Mouse (Mus musculus) testis, adult 2 months (tissue): Measurements from ENCODE around the gene Fam13a. TPM values are rescaled to one million over a fixed set of nuclear protein-coding genes. Genes with fewer than 3 reads are reported as not detected.

Experiments used
- H3K27ac ChIP-seq: fragments of 200-500 bp; 2 replicates; pipeline ENCODE4 v1.5.1; 2012; ENCODE audit warnings: low read depth, low read length; ENCODE audit not compliant: control insufficient read depth, insufficient read depth
- H3K27me3 ChIP-seq: fragments of 200-500 bp; 2 replicates; pipeline ENCODE4 v1.6.1; 2012; ENCODE audit warnings: mild to moderate bottlenecking, low read length, moderate library complexity; ENCODE audit not compliant: control insufficient read depth, insufficient read depth
- H3K36me3 ChIP-seq: fragments of 200-500 bp; 2 replicates; pipeline ENCODE4 v1.6.1; 2012; ENCODE audit warnings: mild to moderate bottlenecking, low read length; ENCODE audit not compliant: control insufficient read depth, insufficient read depth
- H3K4me1 ChIP-seq: fragments of 200-500 bp; 2 replicates; pipeline ENCODE4 v1.6.1; 2012; ENCODE audit warnings: low read length; ENCODE audit not compliant: control insufficient read depth, insufficient read depth
- H3K4me3 ChIP-seq: fragments of 200-500 bp; 2 replicates; pipeline ENCODE4 v1.5.1; 2012; ENCODE audit warnings: low read depth, mild to moderate bottlenecking, low read length, moderate library complexity, mixed read lengths; ENCODE audit not compliant: control insufficient read depth
- CTCF ChIP-seq: fragments of 200-500 bp; IDR thresholded peaks from 2 replicates; pipeline ENCODE4 v1.5.1; 2012; ENCODE audit warnings: low read depth, mild to moderate bottlenecking, inconsistent platforms, low read length, moderate library complexity; ENCODE audit not compliant: control insufficient read depth, insufficient read depth, insufficient replicate concordance
- POLR2A ChIP-seq: fragments of 200-500 bp; IDR thresholded peaks from 2 replicates; pipeline ENCODE4 v1.6.1; 2012; ENCODE audit warnings: low read depth, mild to moderate bottlenecking, inconsistent platforms, low read length, moderate library complexity; ENCODE audit not compliant: control insufficient read depth
- polyA plus RNA-seq: library from polyadenylated mRNA; depleted of rRNA; stranded (reverse); fragments of >200 nt; gene quantifications from 2 replicates; pipeline ENCODE4 v1.2.3, GENCODE M21; 2012

Fam13a gene
- polyA plus RNA-seq, 1 experiment = 0.30 TPM

GRCm38 (mm10) chr6:58968272-58968671 is 56.1 kb downstream of the Fam13a start:
- no peak overlapping the region for H3K27ac ChIP-seq
- no peak overlapping the region for H3K4me3 ChIP-seq
- H3K36me3 ChIP-seq = no peaks in the 10 kb centered on the region
- H3K27me3 ChIP-seq = no peaks in the 10 kb centered on the region
- TF ChIP-seq POLR2A = no peak
- TF ChIP-seq CTCF = no peak
- H3K4me1 ChIP-seq = no peaks in the 10 kb centered on the region

- Histone ChIP-seq H3K27ac (no peak overlapping the region), H3K4me3 (no peak overlapping the region)
Observed at GRCm38 (mm10) chr6:58965071-58965831, 59.1 kb downstream of the Fam13a start.

GRCm38 (mm10) chr6:58964565-58964964 is 59.8 kb downstream of the Fam13a start:
- no peaks in the 10 kb centered on the region for H3K36me3 ChIP-seq
- H3K4me1 ChIP-seq = no peaks in the 10 kb centered on the region
- TF ChIP-seq POLR2A (no peak), CTCF (no peak)
- no peak overlapping the region for H3K4me3 ChIP-seq
- no peak overlapping the region for H3K27ac ChIP-seq
- H3K27me3 ChIP-seq = no peaks in the 10 kb centered on the region

More at GRCm38 (mm10) chr6:58965071-58965831, 59.1 kb downstream of the Fam13a start:
- Histone ChIP-seq H3K36me3 (no peaks in the 10 kb centered on the region), H3K27me3 (no peaks in the 10 kb centered on the region), H3K4me1 (no peaks in the 10 kb centered on the region)
- TF ChIP-seq POLR2A (no peak), CTCF (no peak)

- no peaks in the 10 kb centered on the region for H3K27me3 ChIP-seq
- TF ChIP-seq CTCF (no peak), POLR2A (no peak)
- H3K4me1 ChIP-seq = no peaks in the 10 kb centered on the region
- no peak overlapping the region for H3K27ac ChIP-seq
- H3K4me3 ChIP-seq = no peak overlapping the region
- H3K36me3 ChIP-seq = no peaks in the 10 kb centered on the region
Observed at GRCm38 (mm10) chr6:58964091-58964490, 60.3 kb downstream of the Fam13a start.

- Histone ChIP-seq H3K4me3 (no peak overlapping the region), H3K4me1 (no peaks in the 10 kb centered on the region), H3K27ac (no peak overlapping the region), H3K27me3 (no peaks in the 10 kb centered on the region), H3K36me3 (no peaks in the 10 kb centered on the region)
- TF ChIP-seq POLR2A = no peak
- TF ChIP-seq CTCF = no peak
Observed at GRCm38 (mm10) chr6:58962691-58963090, 61.7 kb downstream of the Fam13a start.

GRCm38 (mm10) chr6:58960523-58960922 is 63.8 kb downstream of the Fam13a start:
- no peak for TF ChIP-seq CTCF
- no peak for TF ChIP-seq POLR2A
- Histone ChIP-seq H3K4me1 (no peaks in the 10 kb centered on the region), H3K4me3 (no peak overlapping the region), H3K27ac (no peak overlapping the region), H3K36me3 (no peaks in the 10 kb centered on the region), H3K27me3 (no peaks in the 10 kb centered on the region)

GRCm38 (mm10) chr6:58951128-58951992 is 73.0 kb downstream of the Fam13a start:
- Histone ChIP-seq H3K4me3 (no peak overlapping the region), H3K27me3 (no peaks in the 10 kb centered on the region), H3K27ac (no peak overlapping the region), H3K4me1 (no peaks in the 10 kb centered on the region), H3K36me3 (no peaks in the 10 kb centered on the region)
- TF ChIP-seq CTCF = no peak
- no peak for TF ChIP-seq POLR2A
